Mouse (Mus musculus) bone marrow macrophage, adult 2 months (primary cell): ENCODE measurements around the gene Tmem265.

ENCODE experiments used
- CTCF ChIP-seq: IDR thresholded peaks from 2 replicates; pipeline ENCODE4 v1.5.1; 2012; ENCODE audit warnings: low read depth, mild to moderate bottlenecking, low read length, moderate library complexity
- POLR2A ChIP-seq: IDR thresholded peaks from 2 replicates; pipeline ENCODE4 v1.6.1; 2012; ENCODE audit warnings: mild to moderate bottlenecking, low read depth, low read length, borderline replicate concordance

DNA sequence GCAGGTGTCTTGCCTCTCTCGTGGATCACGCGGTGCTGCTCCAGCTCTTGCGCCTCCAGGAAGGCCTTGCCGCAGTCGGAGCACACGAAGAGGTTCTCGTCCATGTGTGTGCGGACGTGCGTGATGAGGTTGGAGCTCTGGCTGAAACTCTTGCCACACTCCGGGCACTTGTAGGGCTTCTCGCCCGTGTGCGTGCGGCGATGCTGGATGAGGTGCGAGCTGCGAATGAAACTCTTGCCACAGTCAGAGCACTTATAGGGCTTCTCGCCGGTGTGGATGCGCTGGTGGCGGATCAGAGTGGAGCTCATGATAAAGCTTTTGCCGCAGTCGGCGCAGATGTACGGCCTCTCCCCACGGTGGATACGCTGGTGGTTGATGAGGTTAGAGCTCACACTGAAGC is 49.8 kb downstream of the Tmem265 start:
- TF ChIP-seq POLR2A, result no peak
- no peak for TF ChIP-seq CTCF
